In genomic region chr6:115681066-115681465, GRCm38 (mm10) we compare ENCODE assay signal across 13 mouse cellular contexts.
"Had no signal": no experiment of that assay in that cellular context is flagged by ENCODE, and none has a peak within 500 bp of the region (broad histone marks: within the 10 kb centered on the region; RNA-seq: fewer than 3 reads in every experiment).

No protein-coding gene starts in this region.

- H3K27ac ChIP-seq: kidney, postnatal 0 days; limb, embryonic 13.5 days; liver, embryonic 14.5 days; macrophage; midbrain, embryonic 13.5 days; stomach, embryonic 15.5 days had no signal

- H3K36me3 ChIP-seq: limb, embryonic 13.5 days; midbrain, embryonic 13.5 days; stomach, embryonic 15.5 days had no signal

- H3K9me3 ChIP-seq: limb, embryonic 13.5 days; midbrain, embryonic 13.5 days; stomach, embryonic 15.5 days had no signal

- H3K4me1 ChIP-seq: stomach, embryonic 15.5 days had no signal

- H3K27me3 ChIP-seq: limb, embryonic 13.5 days; midbrain, embryonic 13.5 days; stomach, embryonic 15.5 days had no signal

- DNase-seq: kidney, adult 9 months; kidney, postnatal 4 days; left cerebral cortex, postnatal 4 days; lung, embryonic 14.5 days; lung, postnatal 10 days; right cerebral cortex, postnatal 14 days; thymus, postnatal 4 days had no signal

- H3K4me3 ChIP-seq: limb, embryonic 13.5 days; midbrain, embryonic 13.5 days; stomach, embryonic 15.5 days had no signal

- ATAC-seq: midbrain, embryonic 13.5 days had no signal

- H3K4me2 ChIP-seq: limb, embryonic 13.5 days; lung, embryonic 14.5 days; midbrain, embryonic 13.5 days; stomach, embryonic 15.5 days had no signal

- H3K9ac ChIP-seq: limb, embryonic 13.5 days; liver, embryonic 14.5 days; lung, embryonic 14.5 days; midbrain, embryonic 13.5 days; stomach, embryonic 15.5 days had no signal
